8 mouse cellular contexts compared by ENCODE assay signal in the genomic region with DNA sequence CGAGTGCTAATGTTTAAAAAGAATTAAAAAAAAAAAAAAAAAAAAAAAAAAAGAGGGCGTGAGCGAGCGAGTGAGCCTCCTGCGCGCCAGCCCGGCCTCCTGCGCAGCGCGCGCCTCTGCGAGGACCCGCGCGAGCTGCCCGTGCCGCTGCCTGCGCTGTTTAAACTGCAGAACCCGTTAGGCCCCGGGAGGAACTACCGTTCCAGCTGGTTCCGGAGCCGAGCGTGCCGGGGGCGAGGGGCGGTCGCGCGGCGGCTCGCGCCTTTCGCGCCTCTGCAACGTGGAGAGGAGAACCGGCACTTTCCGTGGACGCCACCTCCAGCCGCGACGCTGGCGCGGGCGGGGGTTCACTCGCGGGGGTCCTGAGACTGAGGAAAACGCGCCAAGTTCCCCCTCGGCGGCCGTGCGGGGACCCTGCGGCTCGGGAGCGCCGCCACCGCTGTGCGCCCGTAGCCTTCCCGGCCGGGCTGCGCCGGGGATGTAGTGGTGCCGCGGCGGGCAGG. TPM values are rescaled to one million over a fixed set of nuclear protein-coding genes. Genes with fewer than 3 reads are reported as not detected.
DNase-seq lines count a peak whose midpoint lies in the region; ATAC-seq and TF ChIP-seq lines count a peak whose summit lies in the region.

TSS of gene Usp1 (plus strand) at position 243 of the 503 bp plus-strand sequence.

- peaks cover 7% of the 10 kb centered on the region; the same call in 1 of the 2 replicates for H3K4me1 ChIP-seq in kidney, embryonic 14.5 days (ENCODE audit: control insufficient read depth, insufficient read depth, low read length)
- peaks cover 25% of the 10 kb centered on the region for H3K4me1 ChIP-seq in erythroblast, embryonic 14.5 days (ENCODE audit: control insufficient read depth)
- peaks cover 20% of the 10 kb centered on the region for H3K4me1 ChIP-seq in heart, postnatal 0 days (ENCODE audit: control insufficient read depth, insufficient read depth)
- peaks cover 18% of the 10 kb centered on the region for H3K4me1 ChIP-seq in midbrain, embryonic 11.5 days (ENCODE audit: control insufficient read depth, insufficient read depth, low read length)
- H3K4me1 ChIP-seq in stomach, embryonic 16.5 days (ENCODE audit: control insufficient read depth, insufficient read depth, low read length): peaks cover 10% of the 10 kb centered on the region

- peak within 1 kb of the TSS; percentile 100 for H3K27ac ChIP-seq in kidney, embryonic 14.5 days (ENCODE audit: low read depth, low read length)
- peak within 1 kb of the TSS; percentile 100 for H3K27ac ChIP-seq in heart, postnatal 0 days (ENCODE audit: low read depth)
- peak within 1 kb of the TSS; percentile 98 for H3K27ac ChIP-seq in midbrain, embryonic 11.5 days (ENCODE audit: low read depth, low read length)
- H3K27ac ChIP-seq in stomach, embryonic 16.5 days (ENCODE audit: low read length): peak within 1 kb of the TSS; percentile 100

- peak; percentile 96 for TF ChIP-seq EP300 in heart, postnatal 0 days (IDR thresholded peaks at IDR 0.05; ENCODE audit: low read depth)

- peak within 1 kb of the TSS; percentile 63 for H3K4me2 ChIP-seq in kidney, embryonic 14.5 days (replicated peaks; ENCODE audit: low read depth, low read length)
- H3K4me2 ChIP-seq in heart, postnatal 0 days (ENCODE audit: low read depth, low read length): peak within 1 kb of the TSS; percentile 98
- H3K4me2 ChIP-seq in midbrain, embryonic 11.5 days: peak within 1 kb of the TSS; percentile 70
- H3K4me2 ChIP-seq in stomach, embryonic 16.5 days (ENCODE audit: low read depth, low read length): peak within 1 kb of the TSS; percentile 91

- H3K36me3 ChIP-seq in kidney, embryonic 14.5 days (ENCODE audit: control insufficient read depth, insufficient read depth, low read length): peaks cover 7% of the 10 kb centered on the region
- peaks cover 18% of the 10 kb centered on the region for H3K36me3 ChIP-seq in erythroblast, embryonic 14.5 days (ENCODE audit: control insufficient read depth)
- no peaks in the 10 kb centered on the region for H3K36me3 ChIP-seq in heart, postnatal 0 days (replicated peaks; ENCODE audit: control insufficient read depth, insufficient read depth, low read length)
- no peaks in the 10 kb centered on the region for H3K36me3 ChIP-seq in midbrain, embryonic 11.5 days (ENCODE audit: control insufficient read depth, insufficient read depth, low read length)
- H3K36me3 ChIP-seq in stomach, embryonic 16.5 days (ENCODE audit: control insufficient read depth, insufficient read depth, low read length): no peaks in the 10 kb centered on the region

- ATAC-seq in kidney, embryonic 14.5 days (ENCODE audit: low FRiP score, low TSS enrichment): peak; percentile 55
- peak; percentile 24 for ATAC-seq in heart, postnatal 0 days (ENCODE audit: insufficient read depth, low read depth)
- ATAC-seq in midbrain, embryonic 11.5 days (ENCODE audit: low FRiP score): peak; percentile 80
- ATAC-seq in stomach, embryonic 16.5 days (ENCODE audit: insufficient read depth, low FRiP score): peak; percentile 19

- DNase-seq in kidney, adult 9 months: no peak
- DNase-seq in adrenal gland, postnatal 14 days: no peak
- DNase-seq in heart, postnatal 0 days (ENCODE audit: low spot score): no peak
- peak; percentile 83 to 88 for DNase-seq in layer of hippocampus, postnatal 36 days
- DNase-seq in midbrain, embryonic 11.5 days (ENCODE audit: low spot score, missing footprints): peak; percentile 99

- peak within 1 kb of the TSS; percentile 64 for H3K4me3 ChIP-seq in kidney, embryonic 14.5 days (ENCODE audit: low read length)
- H3K4me3 ChIP-seq in erythroblast, embryonic 14.5 days (replicated peaks): peak within 1 kb of the TSS; percentile 97
- peak within 1 kb of the TSS; percentile 97 for H3K4me3 ChIP-seq in heart, postnatal 0 days (ENCODE audit: low read depth, low read length)
- peak within 1 kb of the TSS; percentile 83 for H3K4me3 ChIP-seq in midbrain, embryonic 11.5 days (ENCODE audit: low read depth, low read length)
- H3K4me3 ChIP-seq in stomach, embryonic 16.5 days (replicated peaks; ENCODE audit: low read length): peak within 1 kb of the TSS; percentile 79

- H3K9me3 ChIP-seq in kidney, embryonic 14.5 days (ENCODE audit: control insufficient read depth, low read length): no peaks in the 10 kb centered on the region
- H3K9me3 ChIP-seq in erythroblast, embryonic 14.5 days (ENCODE audit: control insufficient read depth, low read length): no peaks in the 10 kb centered on the region
- no peaks in the 10 kb centered on the region for H3K9me3 ChIP-seq in heart, postnatal 0 days (replicated peaks; ENCODE audit: control insufficient read depth, low read length)
- H3K9me3 ChIP-seq in midbrain, embryonic 11.5 days (ENCODE audit: control insufficient read depth, low read length): no peaks in the 10 kb centered on the region
- 0 out of 2 replicates have a peak, but pooled peaks cover 3% of the 10 kb centered on the region for H3K9me3 ChIP-seq in stomach, embryonic 16.5 days (replicated peaks; ENCODE audit: control insufficient read depth, low read length)

- peak within 1 kb of the TSS; percentile 88 for H3K9ac ChIP-seq in kidney, embryonic 14.5 days (ENCODE audit: low read depth, low read length)
- peak within 1 kb of the TSS; percentile 91 for H3K9ac ChIP-seq in heart, postnatal 0 days (replicated peaks; ENCODE audit: low read depth, low read length)
- peak within 1 kb of the TSS; percentile 96 for H3K9ac ChIP-seq in midbrain, embryonic 11.5 days (ENCODE audit: low read length)
- H3K9ac ChIP-seq in stomach, embryonic 16.5 days (ENCODE audit: low read length): peak within 1 kb of the TSS; percentile 91

- WGBS in kidney, embryonic 14.5 days: under 1% methylated on average over 66 of the region's 67 CpGs
- WGBS in heart, postnatal 0 days: 1% methylated on average over 53 of the region's 67 CpGs
- WGBS in midbrain, embryonic 11.5 days: under 1% methylated on average over 60 of the region's 67 CpGs
- under 1% methylated on average over 61 of the region's 67 CpGs for WGBS in stomach, embryonic 16.5 days

- TF ChIP-seq CTCF in heart, postnatal 0 days (IDR thresholded peaks at IDR 0.05; ENCODE audit: low read depth): no peak

- no peaks in the 10 kb centered on the region for H3K27me3 ChIP-seq in kidney, embryonic 14.5 days (ENCODE audit: control insufficient read depth, insufficient read depth, low read length)
- H3K27me3 ChIP-seq in erythroblast, embryonic 14.5 days (ENCODE audit: control insufficient read depth): no peaks in the 10 kb centered on the region
- H3K27me3 ChIP-seq in heart, postnatal 0 days (ENCODE audit: control insufficient read depth, insufficient read depth, low read length): no peaks in the 10 kb centered on the region
- H3K27me3 ChIP-seq in midbrain, embryonic 11.5 days (ENCODE audit: control insufficient read depth, insufficient read depth, low read length): no peaks in the 10 kb centered on the region
- no peaks in the 10 kb centered on the region for H3K27me3 ChIP-seq in stomach, embryonic 16.5 days (ENCODE audit: control insufficient read depth, insufficient read depth, low read length)

RNA-seq across cellular contexts. Expression of gene Usp1, which starts in this region (rescaled TPM):
- 109 and 141 TPM in 2 replicates for polyA plus RNA-seq in kidney, embryonic 14.5 days (2014; fragmentation: Nextera tagmentation; extraction: Ambion mirVana)
- 40.8 and 43.5 TPM in 2 replicates for total RNA-seq in adrenal gland, postnatal 14 days (2021)
- 23.8 and 34.9 TPM in 2 replicates for polyA plus RNA-seq in erythroblast, embryonic 14.5 days (2012)
- 11.4 and 16.5 TPM in 2 replicates for total RNA-seq in heart, postnatal 0 days (2014; rRNA removed; ENCODE audit: low replicate concordance)
- 24.5 and 27.8 TPM in 2 replicates for polyA plus RNA-seq in heart, postnatal 0 days (2015; fragmentation: Nextera tagmentation; extraction: Ambion mirVana)
- total RNA-seq in layer of hippocampus, postnatal 36 days (2021): 10 to 100 TPM; 26.7 to 27.3 TPM
- polyA plus RNA-seq in midbrain, embryonic 11.5 days (2014; fragmentation: Nextera tagmentation; extraction: Ambion mirVana): 135 and 139 TPM in 2 replicates
- polyA plus RNA-seq in stomach, embryonic 16.5 days (2015; fragmentation: Nextera tagmentation; extraction: Ambion mirVana): 44.5 and 48.7 TPM in 2 replicates

Comparison
In these comparisons a context has a peak if more than half of its experiments do, and no peak if none do; other contexts are left out.
1. ATAC-seq: peak in every context shown above with its lines; median percentile 80 in midbrain, embryonic 11.5 days; 55 in kidney, embryonic 14.5 days; 24 in heart, postnatal 0 days; 19 in stomach, embryonic 16.5 days.
2. DNase-seq: peak in layer of hippocampus, postnatal 36 days (2 of 2) and midbrain, embryonic 11.5 days (single experiment); none in kidney, adult 9 months (single experiment), adrenal gland, postnatal 14 days (single experiment) and heart, postnatal 0 days (single experiment).
3. Peak in every context shown above with its lines, with median percentiles within 50 percentile points of each other: H3K27ac ChIP-seq, H3K4me2 ChIP-seq, H3K4me3 ChIP-seq and H3K9ac ChIP-seq.